Mouse (Mus musculus) CD4-positive, CD25-positive, alpha-beta regulatory T cell, adult 2 months (primary cell): Measurements from ENCODE around the gene Fam168b.
A peak's percentile ranks its signal among the peaks of the same experiment; 100 is the strongest.

Experiments
- DNase-seq: peaks from one replicate; pipeline ENCODE4 v3.0.0-alpha.2; 2012; ENCODE audit warnings: low read depth, low spot score

The Fam168b gene

DNA sequence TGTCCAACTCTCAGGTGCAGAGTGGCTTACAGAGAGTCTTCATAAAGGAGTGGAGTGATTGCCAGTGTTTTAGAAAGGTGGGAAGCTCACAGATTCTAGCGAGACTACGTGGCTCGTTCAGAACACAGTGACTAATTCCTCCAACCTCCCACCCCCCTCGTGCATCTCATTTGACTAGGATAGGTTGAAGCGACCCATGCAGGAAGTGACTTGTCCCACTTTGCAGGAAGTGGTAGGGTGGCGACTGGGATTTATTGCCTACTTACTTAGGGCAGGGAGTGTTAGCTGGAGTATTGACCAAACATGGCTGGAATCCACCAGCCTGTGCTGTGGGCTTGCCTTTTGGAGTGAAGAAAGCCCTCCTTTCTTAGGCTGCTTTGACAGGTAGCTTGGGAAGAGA, 8.7 kb upstream of the Fam168b start:
- peak; percentile 64 for DNase-seq

DNA sequence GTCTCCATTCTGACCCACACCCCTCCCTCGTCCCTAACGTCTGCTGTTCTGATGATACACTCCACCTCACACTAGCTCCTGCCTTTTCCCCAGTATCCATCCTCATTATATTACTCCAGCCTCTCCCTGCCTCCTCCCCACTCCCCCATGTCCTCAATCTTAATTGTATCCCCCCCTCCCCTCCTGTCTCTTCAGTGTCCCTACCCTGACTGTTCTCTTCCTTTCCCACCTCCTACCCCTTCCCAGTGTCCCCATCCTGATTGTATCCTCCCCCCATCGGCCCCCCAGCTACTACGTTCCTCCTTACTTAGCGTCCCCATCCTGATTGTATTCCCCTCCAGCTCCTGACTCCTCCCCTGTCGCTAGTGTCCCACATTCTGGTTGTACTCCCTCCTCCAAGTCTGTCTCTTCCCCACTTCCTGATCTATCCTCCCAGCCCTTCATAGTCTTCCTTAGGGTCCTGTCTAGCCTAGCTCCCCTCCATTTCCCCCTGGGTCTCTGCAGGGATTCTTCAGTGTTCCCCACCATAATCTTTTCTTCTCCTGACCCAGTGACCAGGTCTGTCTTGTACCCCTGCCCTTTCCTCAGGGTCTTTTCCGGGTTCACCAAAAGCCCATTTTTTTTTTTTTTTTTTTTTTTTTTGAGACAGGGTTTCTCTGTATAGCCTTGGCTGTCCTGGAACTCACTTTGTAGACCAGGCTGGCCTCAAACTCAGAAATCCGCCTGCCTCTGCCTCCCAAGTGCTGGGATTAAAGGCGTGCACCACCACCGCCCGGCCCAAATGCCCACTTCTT, 7.7 kb upstream of the Fam168b start:
- no peak for DNase-seq

DNA sequence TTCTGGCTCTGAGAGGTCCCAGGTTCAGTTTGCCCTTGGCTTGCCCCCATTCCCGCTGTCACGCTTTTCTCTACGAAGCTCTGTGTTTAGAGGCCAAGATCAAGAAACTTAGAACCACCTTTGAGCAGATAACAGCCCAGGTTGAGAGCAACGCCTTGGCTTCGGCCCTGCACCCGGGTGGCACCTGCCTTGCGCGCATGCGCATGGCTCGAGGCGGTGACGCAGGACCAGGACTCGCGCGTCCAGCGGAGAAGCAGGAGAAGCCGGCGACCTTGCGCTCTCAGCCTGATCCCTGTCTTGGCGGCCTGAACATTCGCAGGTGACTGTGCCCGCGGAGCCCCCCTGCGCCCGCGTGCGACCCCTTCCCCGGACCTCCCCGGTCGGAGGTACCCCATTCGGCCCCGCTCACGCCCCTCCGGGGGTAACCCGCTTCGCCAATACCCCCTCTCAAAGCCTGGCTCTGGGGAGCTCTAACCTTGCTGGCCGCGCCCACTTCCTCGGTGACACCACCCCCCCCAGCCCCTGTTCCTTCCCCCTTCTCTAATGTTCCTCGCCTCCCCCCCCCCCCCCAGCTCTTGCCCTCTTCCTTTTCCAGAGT, 7.0 kb upstream of the Fam168b start, which contains the start of gene Plekhb2:
Gene Plekhb2, plus strand, starts transcription at position 232 of the 598 bp plus-strand sequence.
- peak; percentile 93 for DNase-seq

DNA sequence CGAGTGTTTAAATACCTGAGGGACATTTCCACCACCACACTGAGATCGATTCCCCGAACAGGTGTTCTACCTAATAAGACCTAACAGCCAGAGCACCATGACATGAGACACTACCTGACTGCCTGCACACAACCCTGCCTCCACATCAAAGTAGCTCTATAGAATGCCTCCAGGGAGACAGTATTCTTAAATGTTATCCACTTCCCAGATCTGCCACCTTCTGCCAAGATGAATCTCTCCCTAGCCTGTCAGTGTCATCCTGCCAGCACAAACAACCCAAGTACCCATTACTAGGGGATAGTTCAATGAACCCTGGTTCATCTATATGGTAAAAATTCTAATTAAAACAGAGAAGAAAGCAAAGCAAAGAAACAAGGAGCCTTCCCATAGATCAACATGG, 4.2 kb upstream of the Fam168b start:
- no peak for DNase-seq

DNA sequence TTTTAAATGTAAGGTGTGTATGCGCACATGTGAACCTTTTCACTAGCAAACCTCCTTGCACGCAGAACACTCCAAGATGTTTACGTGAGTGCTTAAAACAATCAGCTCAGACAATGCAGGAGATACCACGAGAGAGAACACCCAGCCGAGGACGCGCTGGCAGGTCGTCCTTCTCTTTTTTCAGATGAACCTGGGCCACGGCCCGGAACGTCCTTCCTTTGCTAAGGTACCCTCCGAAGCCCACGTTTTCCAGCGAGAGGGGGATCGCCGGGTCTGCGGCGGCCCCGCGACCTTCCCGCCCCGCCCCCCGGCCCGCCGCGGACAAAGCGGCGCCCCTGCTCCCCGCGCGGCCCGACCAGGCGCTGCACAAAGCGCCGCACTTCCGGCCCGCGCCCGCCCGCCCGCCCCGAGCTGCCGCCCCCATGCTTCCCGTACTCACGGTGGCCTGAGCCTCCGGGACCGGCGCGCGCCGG, 440 bp downstream of the Fam168b start:
- DNase-seq: peak; percentile 83

DNA sequence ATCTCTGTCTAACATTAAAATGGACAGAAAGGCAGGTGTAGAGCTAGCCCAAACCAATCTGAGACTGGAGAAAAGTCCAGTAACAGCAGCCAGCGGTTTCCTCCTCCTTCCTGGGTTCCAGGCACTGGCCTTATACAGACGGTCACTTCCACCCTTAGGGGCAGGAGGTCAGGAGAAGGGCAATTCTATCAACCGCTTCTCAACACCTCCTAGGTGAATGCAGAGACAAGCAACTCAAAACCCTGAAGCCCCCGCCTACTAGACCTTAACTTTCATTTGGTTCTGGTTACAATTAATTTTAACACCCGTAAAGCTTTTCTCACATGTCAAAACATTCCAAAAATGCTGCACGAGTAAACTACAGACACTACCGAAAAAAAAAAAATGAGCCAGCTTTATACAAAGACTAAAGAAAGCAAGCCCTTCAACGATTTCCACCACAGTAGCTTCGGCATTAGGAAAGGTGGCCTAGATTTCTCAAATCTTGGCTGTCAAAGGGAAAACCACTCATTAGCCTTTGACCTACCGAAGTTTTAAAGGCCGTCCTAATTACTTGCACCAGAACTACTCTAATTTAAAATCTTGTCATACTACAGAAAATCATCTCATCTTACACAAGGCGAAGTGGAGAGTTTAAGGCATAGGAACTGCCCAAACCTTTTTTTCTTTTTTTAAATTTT, 1.0 kb downstream of the Fam168b start:
- no peak for DNase-seq

DNA sequence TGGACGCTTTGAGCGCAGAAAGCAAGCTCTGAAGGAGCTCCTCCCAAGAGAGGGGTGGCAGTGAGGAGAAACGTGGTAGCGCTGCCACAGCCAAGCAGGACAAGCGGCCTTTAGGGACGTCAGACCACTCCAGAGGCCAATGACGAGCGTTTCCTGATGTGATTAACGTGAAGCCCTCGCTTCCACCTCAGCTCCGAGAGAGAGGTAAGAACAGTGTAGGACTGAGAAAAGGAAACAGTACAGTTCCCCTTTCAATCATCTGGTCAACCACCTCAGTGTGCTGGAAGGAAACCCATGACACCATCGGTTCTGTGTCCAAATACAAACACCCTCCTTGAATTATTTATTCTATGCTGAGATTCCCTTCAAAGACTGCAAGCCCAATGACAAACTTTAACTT, 3.6 kb downstream of the Fam168b start:
- DNase-seq: no peak

DNA sequence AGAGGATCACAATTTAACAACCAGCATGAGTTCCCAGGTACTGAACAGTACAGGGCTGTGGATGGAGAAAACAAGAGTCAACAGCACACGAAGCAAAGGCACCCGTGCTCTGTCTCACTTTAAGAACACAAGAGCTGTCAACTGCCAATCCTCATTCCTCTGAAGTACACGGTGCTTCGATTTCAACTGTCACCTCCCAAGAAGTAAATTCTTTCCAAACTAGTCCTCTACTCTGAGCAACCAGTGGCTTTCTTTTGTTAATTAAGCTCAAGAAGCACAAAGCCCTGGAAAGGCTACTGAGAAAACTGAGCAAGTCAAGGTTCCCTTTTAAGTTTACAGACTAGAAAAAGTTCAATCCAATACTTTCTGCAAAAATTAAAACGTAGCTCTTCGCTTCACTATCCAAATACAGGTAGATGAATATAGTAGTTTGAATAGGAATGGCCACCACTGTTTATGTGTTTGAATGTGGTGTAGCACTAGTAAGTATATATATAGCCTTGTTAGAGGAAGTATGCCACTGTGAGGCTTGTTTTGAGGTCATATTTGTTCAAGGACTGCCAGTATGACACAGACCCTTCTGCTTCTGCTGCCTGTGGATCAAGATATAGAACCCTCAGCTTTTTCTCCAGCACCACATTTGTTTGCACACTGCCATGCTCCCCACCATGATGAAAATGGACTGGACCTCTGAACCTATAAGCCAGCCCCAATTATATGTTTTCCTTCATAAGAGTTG, 4.7 kb downstream of the Fam168b start:
- DNase-seq: no peak

DNA sequence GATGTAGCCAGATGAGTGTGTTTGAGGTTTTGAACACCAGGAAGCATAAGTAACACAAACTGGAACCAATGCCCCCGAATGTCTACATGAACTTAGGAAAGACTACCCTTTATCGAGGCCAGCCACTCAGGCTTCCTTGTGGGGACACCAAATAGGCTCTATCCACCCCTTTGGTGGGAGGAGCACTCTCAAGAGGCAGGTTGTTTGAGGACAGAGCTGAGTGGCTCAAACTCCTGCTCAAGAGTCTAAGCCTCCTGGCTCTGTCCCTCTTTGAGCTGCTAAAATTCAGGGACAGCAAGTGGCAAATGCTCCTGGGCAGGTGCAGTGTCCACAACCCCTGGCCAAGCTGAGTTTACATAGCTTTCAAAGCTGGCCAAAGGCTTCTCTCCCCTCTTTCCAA, 8.0 kb downstream of the Fam168b start:
- DNase-seq: no peak

DNA sequence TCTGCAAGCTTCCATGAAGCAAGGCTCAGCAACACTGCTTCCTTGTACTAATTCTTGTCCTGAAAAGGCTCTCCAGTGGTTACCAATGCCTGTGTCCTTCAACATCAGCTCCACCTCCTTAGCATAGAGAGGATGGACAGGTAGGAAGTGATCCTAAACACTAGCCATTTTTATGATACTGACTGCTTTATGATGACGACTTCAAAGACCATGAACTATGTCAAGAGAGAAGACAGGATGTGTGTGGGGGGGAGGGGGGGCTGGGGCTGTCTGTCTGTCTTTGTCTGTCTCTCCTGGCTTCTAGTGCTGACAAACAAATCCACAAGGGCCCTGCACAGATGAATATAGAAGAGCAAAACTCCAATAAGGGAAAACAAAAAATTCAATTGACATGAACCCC, 11.5 kb downstream of the Fam168b start:
- DNase-seq: peak; percentile 68

DNA sequence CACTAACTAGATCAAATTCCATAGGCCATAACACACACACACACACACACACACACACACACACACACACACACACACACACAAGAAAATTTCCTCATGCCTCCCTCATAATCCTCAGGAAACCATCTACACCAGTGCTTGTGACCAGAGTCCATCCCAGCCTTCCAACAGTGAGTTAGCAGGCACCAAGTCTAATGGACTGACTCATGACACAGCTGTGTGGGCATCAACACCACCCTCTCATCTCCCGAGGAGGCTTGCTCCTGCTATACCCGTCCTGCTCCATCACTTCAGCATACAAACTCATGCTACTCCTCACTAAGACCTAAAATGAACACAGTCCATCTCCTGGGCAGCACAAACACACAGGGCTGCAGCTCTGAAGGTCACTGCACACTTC, 11.9 kb downstream of the Fam168b start:
- DNase-seq: no peak

DNA sequence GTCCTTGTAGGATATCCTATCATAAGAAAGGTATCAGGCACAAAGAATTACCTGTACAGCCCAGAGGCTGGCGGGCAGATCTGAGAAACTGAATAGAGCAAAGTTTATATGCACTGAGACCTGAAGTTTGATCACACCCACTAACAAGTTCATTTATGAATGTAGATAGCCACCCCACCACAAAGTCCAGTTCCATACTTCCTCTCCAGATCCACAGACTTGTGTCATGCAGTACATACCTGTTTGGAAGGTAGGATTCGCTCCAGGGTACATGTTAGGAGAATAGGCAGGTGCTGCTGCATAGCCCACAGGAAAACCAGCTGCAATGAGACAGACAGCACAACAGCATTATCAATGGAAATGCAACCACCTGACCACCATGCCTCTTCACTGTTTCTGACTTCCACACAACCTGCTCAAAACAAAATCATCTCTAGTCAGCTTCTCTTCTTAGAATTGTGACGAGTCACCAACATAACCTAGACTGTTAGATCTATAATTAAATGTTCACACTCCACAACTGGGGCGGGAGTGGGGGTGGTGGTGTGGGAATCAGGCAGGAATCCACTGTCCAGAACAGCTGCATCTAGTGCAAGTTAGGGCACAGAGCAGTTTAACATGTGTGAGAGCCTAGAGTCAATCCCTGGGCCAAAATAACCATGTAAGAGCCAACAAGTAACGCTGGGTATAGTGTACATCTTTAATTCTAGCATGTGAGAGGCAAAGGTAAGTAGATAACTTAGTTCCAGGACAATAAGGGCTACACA, 14.2 kb downstream of the Fam168b start:
- DNase-seq: no peak

DNA sequence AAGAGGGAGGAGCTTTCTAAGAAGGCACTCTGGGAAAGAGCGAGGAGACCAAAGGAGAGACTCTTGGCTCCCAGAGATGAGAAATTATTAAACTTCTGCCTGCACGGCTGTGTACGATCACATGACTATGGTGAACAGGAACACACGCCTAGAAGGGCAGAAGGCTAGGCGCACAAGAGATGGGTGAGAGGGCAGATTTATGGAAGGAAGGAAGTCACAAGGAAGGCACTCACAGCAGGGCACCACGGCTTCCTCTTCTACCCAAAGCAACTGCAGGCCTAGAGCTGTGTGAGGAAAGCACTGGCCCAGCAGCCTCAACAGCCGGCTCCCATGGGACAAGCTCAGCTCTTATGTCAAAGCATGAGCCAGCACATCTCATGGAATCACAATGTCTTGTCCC, 15.0 kb downstream of the Fam168b start:
- no peak for DNase-seq

DNA sequence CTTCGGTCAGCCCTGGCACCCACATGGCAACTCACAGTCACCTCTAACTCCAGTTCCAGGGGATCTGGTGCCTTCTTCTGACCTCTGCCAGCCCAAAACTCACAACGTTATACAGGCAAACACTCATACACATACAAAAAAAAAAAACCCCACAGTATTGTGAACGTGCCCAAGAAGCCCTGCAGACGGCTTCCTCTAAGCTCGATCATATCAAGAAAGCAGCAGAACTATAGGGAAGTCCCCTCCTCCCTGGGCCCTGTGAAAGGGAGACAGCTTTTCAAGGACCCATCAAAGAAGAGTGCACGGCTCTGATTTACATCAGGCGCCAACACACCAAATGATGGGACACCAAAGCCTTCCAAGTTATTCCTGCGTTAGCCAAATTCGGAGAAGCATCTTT, 17.0 kb downstream of the Fam168b start:
- DNase-seq: peak; percentile 44

DNA sequence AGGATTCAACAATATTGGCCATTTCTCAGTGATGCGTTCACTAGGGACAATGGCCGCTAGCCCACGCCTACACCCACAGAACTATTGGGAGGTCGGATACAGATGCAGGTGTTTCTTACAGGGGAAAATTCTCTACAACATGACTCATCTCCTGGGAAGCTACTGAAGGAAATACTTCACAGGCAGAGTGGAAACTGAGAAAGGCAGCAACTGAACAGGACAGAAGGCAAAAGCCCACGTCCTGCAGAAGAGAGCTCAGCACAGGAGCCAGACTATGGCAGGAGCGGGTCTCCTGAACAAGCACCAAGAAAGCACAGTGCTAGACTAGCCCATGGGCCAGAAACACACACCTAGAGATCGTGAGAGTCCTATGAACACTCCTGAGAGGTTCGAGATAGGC, 18.7 kb downstream of the Fam168b start:
- DNase-seq: no peak

DNA sequence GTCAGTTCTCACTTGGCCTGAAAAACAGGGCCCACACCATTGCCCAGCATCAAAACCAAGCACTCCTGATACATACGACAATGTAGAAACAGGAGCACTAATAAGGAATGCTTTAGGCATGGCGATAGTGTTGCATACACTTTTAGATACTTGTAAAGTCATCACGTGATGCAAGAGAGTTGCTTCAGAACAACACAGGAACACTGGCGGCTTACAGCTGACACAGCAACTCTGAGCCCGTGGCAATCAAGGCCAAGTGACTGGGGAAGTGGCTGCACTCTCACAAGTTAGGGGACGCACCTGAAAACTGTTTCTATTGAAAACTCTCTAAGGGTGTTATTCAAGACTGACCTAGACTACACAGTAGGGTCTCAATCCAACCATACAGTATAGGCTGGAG, 19.5 kb downstream of the Fam168b start:
- DNase-seq: peak; percentile 26

DNA sequence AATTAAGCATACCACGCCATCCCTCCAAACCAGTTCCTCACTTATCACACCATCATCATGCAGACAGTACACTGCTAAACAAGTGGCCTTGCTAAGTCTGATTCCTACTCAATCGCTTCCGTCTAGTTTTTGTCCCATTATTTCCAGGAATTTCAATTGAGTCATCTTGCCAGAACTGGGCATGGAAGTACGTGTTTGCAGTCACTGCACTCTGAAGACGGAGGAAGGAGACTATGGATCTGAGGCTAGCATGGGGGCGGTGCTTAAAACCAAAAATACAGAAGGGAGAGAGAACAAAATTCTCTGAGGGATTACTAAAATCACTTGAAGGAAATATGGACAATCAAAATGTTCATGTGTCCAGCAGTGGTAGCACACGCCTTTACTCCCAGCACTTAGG, 20.1 kb downstream of the Fam168b start:
- DNase-seq: no peak

DNA sequence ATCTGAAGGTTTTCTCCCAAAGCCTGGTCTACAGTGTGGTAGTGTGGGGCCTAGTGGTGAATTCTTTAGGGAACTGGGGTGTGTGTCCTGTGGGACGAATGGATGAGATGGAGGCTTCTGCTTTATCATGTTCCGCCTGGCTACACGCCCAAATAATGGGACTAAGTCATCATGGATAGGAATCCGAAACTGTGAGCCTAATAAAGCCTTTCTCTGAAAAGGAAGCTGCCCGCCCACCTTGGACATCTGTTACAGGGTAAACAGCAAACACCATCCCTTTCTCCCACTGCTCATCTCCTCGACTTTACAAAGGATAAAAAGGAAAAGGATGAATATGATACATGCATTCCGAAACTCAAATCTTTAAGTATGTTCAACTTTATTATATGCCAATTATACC, 20.9 kb downstream of the Fam168b start:
- no peak for DNase-seq

DNA sequence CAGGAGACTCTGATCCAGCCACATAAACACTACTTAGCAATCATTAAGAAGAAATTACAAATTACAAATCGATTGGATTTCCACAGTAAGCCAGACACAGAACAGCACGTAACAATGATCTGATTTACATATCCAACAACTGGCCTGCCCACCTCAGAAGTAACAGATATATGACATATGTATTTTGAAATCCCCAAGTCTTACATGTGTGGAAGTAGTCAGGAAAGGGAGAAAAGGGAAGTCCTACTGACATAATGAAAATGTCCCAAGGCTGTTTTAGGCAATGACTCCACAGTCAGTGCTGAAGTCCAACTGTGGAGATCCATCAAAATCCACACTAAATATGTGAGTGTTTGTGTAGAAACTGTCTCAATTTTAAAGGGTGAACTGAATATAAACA, 21.5 kb downstream of the Fam168b start:
- no peak for DNase-seq

DNA sequence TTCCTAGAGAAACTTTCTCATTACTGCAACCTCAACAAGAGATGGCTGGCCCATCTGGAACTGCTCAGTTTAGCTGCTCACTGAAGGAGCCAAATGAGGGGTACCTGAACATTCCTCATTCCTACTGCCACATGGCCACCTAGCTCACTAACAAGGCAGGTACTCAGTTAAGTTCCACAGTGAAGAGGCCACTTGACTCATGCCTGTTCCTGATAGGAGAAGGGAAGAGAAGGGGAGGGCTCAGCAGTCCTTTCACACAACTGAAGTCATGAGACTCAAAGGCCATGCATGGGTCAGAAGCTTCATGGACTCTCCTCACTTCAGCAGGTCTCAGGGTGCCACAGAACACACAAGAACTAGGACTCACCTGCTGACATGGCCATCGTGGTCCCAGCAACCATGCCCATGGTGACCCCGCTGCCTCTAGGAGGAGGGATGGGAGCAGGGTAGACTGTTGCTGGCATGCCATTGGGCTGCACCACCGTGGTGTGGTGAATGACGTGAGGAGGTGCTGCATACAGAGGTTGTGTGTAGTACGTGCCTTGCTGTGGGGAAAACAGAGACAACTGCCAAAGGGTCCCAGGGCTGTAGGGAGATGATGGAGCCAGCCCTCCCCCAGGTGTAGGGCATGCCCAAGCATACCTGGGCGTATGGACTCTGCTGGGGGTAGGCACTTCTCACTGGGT, 23.5 kb downstream of the Fam168b start:
- no peak for DNase-seq

DNA sequence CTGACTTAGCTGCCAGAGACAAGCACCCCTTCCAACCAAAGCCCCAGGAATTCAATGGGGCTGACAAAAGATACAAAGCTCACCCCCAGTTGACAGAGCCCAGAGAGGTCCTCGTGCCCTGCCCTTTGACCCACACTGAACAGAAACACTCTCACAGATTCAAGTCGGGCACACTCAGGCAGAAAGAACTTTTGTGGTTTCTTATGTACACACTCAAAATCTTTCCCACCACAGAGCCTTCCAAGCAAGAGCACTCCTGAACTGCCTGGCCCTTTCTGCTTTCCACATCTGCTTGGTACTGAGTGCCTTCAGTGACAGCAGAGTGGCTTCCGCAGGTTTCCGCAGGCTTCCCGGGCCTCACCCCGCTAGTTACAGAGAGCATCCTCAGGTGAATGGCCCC, 27.0 kb downstream of the Fam168b start:
- no peak for DNase-seq
